Mouse (Mus musculus): ENCODE measurements around the gene Prdx5. TPM values are rescaled to one million over a fixed set of nuclear protein-coding genes. Genes with fewer than 3 reads are reported as not detected.

Prdx5 gene
- polyA plus RNA-seq, 1 experiment from 2014 or later = 177 TPM

- Histone ChIP-seq H3K4me2 (replicated peaks; ENCODE audit: low read depth, low read length) (no peak overlapping the region), H3K4me1 (ENCODE audit: control insufficient read depth, insufficient read depth, low read length) (0 out of 2 replicates have a peak, but pooled peaks cover 3% of the 10 kb centered on the region), H3K36me3 (ENCODE audit: control insufficient read depth, insufficient read depth, low read length) (no peaks in the 10 kb centered on the region), H3K27ac (ENCODE audit: low read depth, low read length) (no peak overlapping the region), H3K9ac (ENCODE audit: low read depth, low read length) (no peak overlapping the region), H3K27me3 (ENCODE audit: control insufficient read depth, insufficient read depth, low read length) (no peaks in the 10 kb centered on the region), H3K4me3 (ENCODE audit: low read length) (no peak overlapping the region), H3K9me3 (ENCODE audit: control insufficient read depth, low read length) (peaks cover 3% of the 10 kb centered on the region; the same call in 1 of the 2 replicates)
- ATAC-seq (ENCODE audit: low FRiP score, low TSS enrichment) = no peak
Measured at GRCm38 (mm10) chr19:6876799-6877198, 33.1 kb downstream of the Prdx5 start.

GRCm38 (mm10) chr19:6875834-6876233 lies 34.1 kb downstream of the Prdx5 start:
- WGBS = 87% methylated on average over 6 of the region's 6 CpGs
- peaks cover 3% of the 10 kb centered on the region; the same call in 1 of the 2 replicates for H3K9me3 ChIP-seq (ENCODE audit: control insufficient read depth, low read length)
- H3K27ac ChIP-seq (ENCODE audit: low read depth, low read length) = no peak overlapping the region
- H3K4me3 ChIP-seq (ENCODE audit: low read length) = no peak overlapping the region
- ATAC-seq (ENCODE audit: low FRiP score, low TSS enrichment) = no peak
- no peak overlapping the region for H3K4me2 ChIP-seq (replicated peaks; ENCODE audit: low read depth, low read length)
- H3K36me3 ChIP-seq (ENCODE audit: control insufficient read depth, insufficient read depth, low read length) = no peaks in the 10 kb centered on the region
- H3K27me3 ChIP-seq (ENCODE audit: control insufficient read depth, insufficient read depth, low read length) = no peaks in the 10 kb centered on the region
- no peak overlapping the region for H3K9ac ChIP-seq (ENCODE audit: low read depth, low read length)
- H3K4me1 ChIP-seq (ENCODE audit: control insufficient read depth, insufficient read depth, low read length) = 0 out of 2 replicates have a peak, but pooled peaks cover 6% of the 10 kb centered on the region

GRCm38 (mm10) chr19:6874257-6874656 lies 35.6 kb downstream of the Prdx5 start:
- Histone ChIP-seq H3K27ac (ENCODE audit: low read depth, low read length) (no peak overlapping the region), H3K9ac (ENCODE audit: low read depth, low read length) (no peak overlapping the region), H3K4me3 (ENCODE audit: low read length) (no peak overlapping the region), H3K4me1 (ENCODE audit: control insufficient read depth, insufficient read depth, low read length) (0 out of 2 replicates have a peak, but pooled peaks cover 9% of the 10 kb centered on the region), H3K27me3 (ENCODE audit: control insufficient read depth, insufficient read depth, low read length) (no peaks in the 10 kb centered on the region), H3K4me2 (replicated peaks; ENCODE audit: low read depth, low read length) (no peak overlapping the region), H3K36me3 (ENCODE audit: control insufficient read depth, insufficient read depth, low read length) (no peaks in the 10 kb centered on the region), H3K9me3 (ENCODE audit: control insufficient read depth, low read length) (no peaks in the 10 kb centered on the region)
- 74% methylated on average over 1 of the region's 1 CpGs for WGBS
- no peak for ATAC-seq (ENCODE audit: low FRiP score, low TSS enrichment)

GRCm38 (mm10) chr19:6872701-6873100 lies 37.2 kb downstream of the Prdx5 start:
- Histone ChIP-seq H3K9ac (ENCODE audit: low read depth, low read length) (no peak overlapping the region), H3K27ac (ENCODE audit: low read depth, low read length) (no peak overlapping the region), H3K4me1 (ENCODE audit: control insufficient read depth, insufficient read depth, low read length) (0 out of 2 replicates have a peak, but pooled peaks cover 9% of the 10 kb centered on the region), H3K36me3 (ENCODE audit: control insufficient read depth, insufficient read depth, low read length) (no peaks in the 10 kb centered on the region), H3K9me3 (ENCODE audit: control insufficient read depth, low read length) (no peaks in the 10 kb centered on the region), H3K4me3 (ENCODE audit: low read length) (no peak overlapping the region), H3K4me2 (replicated peaks; ENCODE audit: low read depth, low read length) (no peak overlapping the region), H3K27me3 (ENCODE audit: control insufficient read depth, insufficient read depth, low read length) (no peaks in the 10 kb centered on the region)
- no peak for ATAC-seq (ENCODE audit: low FRiP score, low TSS enrichment)
- 74% methylated on average over 3 of the region's 3 CpGs for WGBS

- Histone ChIP-seq H3K27me3 (ENCODE audit: control insufficient read depth, insufficient read depth, low read length) (no peaks in the 10 kb centered on the region), H3K4me3 (ENCODE audit: low read length) (no peak overlapping the region), H3K4me1 (ENCODE audit: control insufficient read depth, insufficient read depth, low read length) (0 out of 2 replicates have a peak, but pooled peaks cover 9% of the 10 kb centered on the region), H3K9ac (ENCODE audit: low read depth, low read length) (no peak overlapping the region), H3K36me3 (ENCODE audit: control insufficient read depth, insufficient read depth, low read length) (no peaks in the 10 kb centered on the region), H3K27ac (ENCODE audit: low read depth, low read length) (no peak overlapping the region), H3K9me3 (ENCODE audit: control insufficient read depth, low read length) (no peaks in the 10 kb centered on the region), H3K4me2 (replicated peaks; ENCODE audit: low read depth, low read length) (no peak overlapping the region)
- peak; percentile 52; the same call in 1 of the 2 replicates for ATAC-seq (ENCODE audit: low FRiP score, low TSS enrichment)
- WGBS = 65% methylated on average over 5 of the region's 5 CpGs
Measured at GRCm38 (mm10) chr19:6871574-6872271, 38.2 kb downstream of the Prdx5 start.

GRCm38 (mm10) chr19:6869355-6869754 lies 40.6 kb downstream of the Prdx5 start:
- no peaks in the 10 kb centered on the region for H3K9me3 ChIP-seq (ENCODE audit: control insufficient read depth, low read length)
- H3K36me3 ChIP-seq (ENCODE audit: control insufficient read depth, insufficient read depth, low read length) = no peaks in the 10 kb centered on the region
- ATAC-seq (ENCODE audit: low FRiP score, low TSS enrichment) = no peak
- 0 out of 2 replicates have a peak, but pooled peaks cover 9% of the 10 kb centered on the region for H3K4me1 ChIP-seq (ENCODE audit: control insufficient read depth, insufficient read depth, low read length)
- H3K27me3 ChIP-seq (ENCODE audit: control insufficient read depth, insufficient read depth, low read length) = no peaks in the 10 kb centered on the region
- H3K4me3 ChIP-seq (ENCODE audit: low read length) = peak overlapping the region; percentile 14; the same call in 1 of the 2 replicates
- no peak overlapping the region for H3K27ac ChIP-seq (ENCODE audit: low read depth, low read length)
- H3K9ac ChIP-seq (ENCODE audit: low read depth, low read length) = peak overlapping the region; percentile 20; the same call in 1 of the 2 replicates
- 1% methylated on average over 5 of the region's 5 CpGs for whole genome bisulfite sequencing
- H3K4me2 ChIP-seq (replicated peaks; ENCODE audit: low read depth, low read length) = peak overlapping the region; percentile 36

- Histone ChIP-seq H3K27me3 (ENCODE audit: control insufficient read depth, insufficient read depth, low read length) (no peaks in the 10 kb centered on the region), H3K27ac (ENCODE audit: low read depth, low read length) (no peak overlapping the region), H3K4me1 (ENCODE audit: control insufficient read depth, insufficient read depth, low read length) (no peaks in the 10 kb centered on the region), H3K9me3 (ENCODE audit: control insufficient read depth, low read length) (no peaks in the 10 kb centered on the region), H3K9ac (ENCODE audit: low read depth, low read length) (no peak overlapping the region), H3K36me3 (ENCODE audit: control insufficient read depth, insufficient read depth, low read length) (no peaks in the 10 kb centered on the region), H3K4me2 (replicated peaks; ENCODE audit: low read depth, low read length) (no peak overlapping the region), H3K4me3 (ENCODE audit: low read length) (no peak overlapping the region)
- no peak for ATAC-seq (ENCODE audit: low FRiP score, low TSS enrichment)
- WGBS = 80% methylated on average over 4 of the region's 4 CpGs
Measured at GRCm38 (mm10) chr19:6861451-6861850, 48.5 kb downstream of the Prdx5 start.

- H3K9me3 ChIP-seq (ENCODE audit: control insufficient read depth, low read length) = no peaks in the 10 kb centered on the region
- H3K27me3 ChIP-seq (ENCODE audit: control insufficient read depth, insufficient read depth, low read length) = no peaks in the 10 kb centered on the region
- no peak overlapping the region for H3K27ac ChIP-seq (ENCODE audit: low read depth, low read length)
- WGBS = 64% methylated on average over 6 of the region's 6 CpGs
- H3K36me3 ChIP-seq (ENCODE audit: control insufficient read depth, insufficient read depth, low read length) = no peaks in the 10 kb centered on the region
- ATAC-seq (ENCODE audit: low FRiP score, low TSS enrichment) = no peak
- H3K9ac ChIP-seq (ENCODE audit: low read depth, low read length) = no peak overlapping the region
- no peak overlapping the region for H3K4me3 ChIP-seq (ENCODE audit: low read length)
- no peak overlapping the region for H3K4me2 ChIP-seq (replicated peaks; ENCODE audit: low read depth, low read length)
- H3K4me1 ChIP-seq (ENCODE audit: control insufficient read depth, insufficient read depth, low read length) = peaks cover 1% of the 10 kb centered on the region; the same call in 1 of the 2 replicates
Measured at GRCm38 (mm10) chr19:6860706-6861105, 49.2 kb downstream of the Prdx5 start.

- no peak for ATAC-seq (ENCODE audit: low FRiP score, low TSS enrichment)
- 88% methylated on average over 3 of the region's 3 CpGs for WGBS
- no peaks in the 10 kb centered on the region for H3K9me3 ChIP-seq (ENCODE audit: control insufficient read depth, low read length)
- peaks cover 8% of the 10 kb centered on the region; the same call in 1 of the 2 replicates for H3K4me1 ChIP-seq (ENCODE audit: control insufficient read depth, insufficient read depth, low read length)
- H3K9ac ChIP-seq (ENCODE audit: low read depth, low read length) = no peak overlapping the region
- H3K36me3 ChIP-seq (ENCODE audit: control insufficient read depth, insufficient read depth, low read length) = no peaks in the 10 kb centered on the region
- no peak overlapping the region for H3K4me3 ChIP-seq (ENCODE audit: low read length)
- no peaks in the 10 kb centered on the region for H3K27me3 ChIP-seq (ENCODE audit: control insufficient read depth, insufficient read depth, low read length)
- no peak overlapping the region for H3K27ac ChIP-seq (ENCODE audit: low read depth, low read length)
- H3K4me2 ChIP-seq (replicated peaks; ENCODE audit: low read depth, low read length) = no peak overlapping the region
Measured at GRCm38 (mm10) chr19:6859971-6860370, 49.9 kb downstream of the Prdx5 start.

All from kidney, embryonic 14.5 days (tissue).